Mouse (Mus musculus) CH12.LX (cell line): Measurements from ENCODE around the gene Sfta2. TPM values are rescaled to one million over a fixed set of nuclear protein-coding genes. Genes with fewer than 3 reads are reported as not detected.
A peak's percentile ranks its signal among the peaks of the same experiment; 100 is the strongest.

Experiments used
- DNase-seq: peaks from one replicate; pipeline ENCODE4 v3.0.0-alpha.2; 2013; ENCODE audit errors: extremely low read depth
- H3K27ac ChIP-seq: 2 replicates; pipeline ENCODE4 v1.5.1; 2012; ENCODE audit warnings: low read depth, mild to moderate bottlenecking, control low read depth, moderate library complexity; ENCODE audit not compliant: insufficient read depth
- H3K27me3 ChIP-seq: replicated peaks from 2 replicates; pipeline ENCODE3; 2012; ENCODE audit warnings: inconsistent platforms
- H3K36me3 ChIP-seq, 2 experiments: replicated peaks in 1 of 2; 2 replicates each; pipeline versions ENCODE3 to v1.6.1; 2012; ENCODE audit warnings: inconsistent platforms in 1 of 2, low read length in 1 of 2, mild to moderate bottlenecking in 1 of 2, mixed read lengths in 1 of 2, moderate library complexity in 1 of 2; ENCODE audit not compliant: control insufficient read depth in 1 of 2, insufficient read depth in 1 of 2
- H3K4me1 ChIP-seq, 2 experiments: 2 replicates each; pipeline ENCODE4 v1.6.1; 2012; ENCODE audit warnings: inconsistent platforms in 1 of 2, moderate library complexity in 1 of 2; ENCODE audit not compliant: insufficient read depth in 2 of 2, control insufficient read depth in 1 of 2
- H3K4me2 ChIP-seq: 2 replicates; pipeline ENCODE4 v1.6.1; 2012; ENCODE audit warnings: low read depth, mild to moderate bottlenecking, control low read depth; ENCODE audit not compliant: poor library complexity, insufficient read depth, severe bottlenecking
- H3K4me3 ChIP-seq, 3 experiments: fragments of 150-350 bp in 1 of 3; sonication (generic) in 1 of 3; replicated peaks in 1 of 3; 2 replicates each; pipeline versions ENCODE3 to v1.5.1; 2011 to 2012; ENCODE audit warnings: low read depth in 2 of 3, low read length in 2 of 3, mild to moderate bottlenecking in 2 of 3, moderate library complexity in 2 of 3, control low read depth in 1 of 3, improper control_type of control experiment in 1 of 3, inconsistent platforms in 1 of 3, mixed read lengths in 1 of 3; ENCODE audit not compliant: poor library complexity in 1 of 3
- H3K79me2 ChIP-seq: replicated peaks from 2 replicates; pipeline ENCODE4 v1.6.1; 2012; ENCODE audit warnings: mild to moderate bottlenecking, moderate library complexity; ENCODE audit not compliant: control insufficient read depth, poor library complexity, insufficient read depth, severe bottlenecking; ENCODE audit errors: extremely low read depth
- H3K9ac ChIP-seq: 2 replicates; pipeline ENCODE4 v1.6.1; 2012; ENCODE audit warnings: low read depth, mild to moderate bottlenecking, control low read depth, moderate library complexity; ENCODE audit not compliant: insufficient read depth
- H3K9me3 ChIP-seq: replicated peaks from 2 replicates; pipeline ENCODE3; 2012; ENCODE audit warnings: low read length, inconsistent platforms, mixed read lengths
- BHLHE40 ChIP-seq: IDR thresholded peaks from 2 replicates; pipeline ENCODE4 v1.6.1; 2011; ENCODE audit warnings: mild to moderate bottlenecking, low read depth, low read length, improper control_type of control experiment
- CHD1 ChIP-seq: IDR thresholded peaks from 2 replicates; pipeline ENCODE4 v1.6.1; 2012; ENCODE audit warnings: low read depth, low read length, improper control_type of control experiment, inconsistent platforms
- CHD2 ChIP-seq: IDR thresholded peaks from 2 replicates; pipeline ENCODE4 v1.6.1; 2011; ENCODE audit warnings: low read length, improper control_type of control experiment
- CTCF ChIP-seq, 2 experiments: IDR thresholded peaks in 1 of 2; conservative IDR thresholded peaks in 1 of 2; 2 replicates each; pipeline ENCODE4 v1.5.1; 2011 to 2012; ENCODE audit warnings: low read depth in 2 of 2, low read length in 2 of 2, improper control_type of control experiment in 1 of 2, inconsistent platforms in 1 of 2, mild to moderate bottlenecking in 1 of 2, moderate library complexity in 1 of 2
- MAFK ChIP-seq: IDR thresholded peaks from 2 replicates; pipeline ENCODE4 v1.6.1; 2011; ENCODE audit warnings: low read length, improper control_type of control experiment; ENCODE audit not compliant: insufficient replicate concordance
- MXI1 ChIP-seq: IDR thresholded peaks from 2 replicates; pipeline ENCODE4 v1.6.1; 2011; ENCODE audit warnings: mild to moderate bottlenecking, low read depth, low read length, improper control_type of control experiment
- PAX5 ChIP-seq: IDR thresholded peaks from 2 replicates; pipeline ENCODE4 v1.6.1; 2012; ENCODE audit warnings: low read length, inconsistent platforms, mixed read lengths
- POLR2A ChIP-seq: IDR thresholded peaks from 2 replicates; pipeline ENCODE4 v1.6.1; 2011; ENCODE audit warnings: low read depth, mild to moderate bottlenecking, improper control_type of control experiment, low read length
- RAD21 ChIP-seq: IDR thresholded peaks from 2 replicates; pipeline ENCODE4 v1.6.1; 2011; ENCODE audit warnings: low read depth, mild to moderate bottlenecking, low read length, improper control_type of control experiment, moderate library complexity
- SIN3A ChIP-seq: IDR thresholded peaks from 2 replicates; pipeline ENCODE4 v1.6.1; 2012; ENCODE audit warnings: low read length, improper control_type of control experiment, inconsistent platforms
- SMC3 ChIP-seq: IDR thresholded peaks from 2 replicates; pipeline ENCODE4 v1.6.1; 2011; ENCODE audit warnings: low read depth, low read length, improper control_type of control experiment
- UBTF ChIP-seq: IDR thresholded peaks from 2 replicates; pipeline ENCODE4 v1.6.1; 2012; ENCODE audit warnings: low read depth, mild to moderate bottlenecking, inconsistent platforms, low read length, improper control_type of control experiment, moderate library complexity
- USF2 ChIP-seq: conservative IDR thresholded peaks from 2 replicates; pipeline ENCODE4 v1.6.1; 2011; ENCODE audit warnings: low read depth, low read length, improper control_type of control experiment
- ZNF384 ChIP-seq: IDR thresholded peaks from 2 replicates; pipeline ENCODE4 v1.6.1; 2012; ENCODE audit warnings: low read depth, low read length, improper control_type of control experiment, inconsistent platforms
- dilution Hi-C: fragments of 300-500 bp; cut with MboI; formaldehyde crosslinking; loops from 2 replicates; pipeline ENCODE4 v1.14.3; 2020; ENCODE audit warnings: low sequenced_read_pairs; ENCODE audit not compliant: extremely low pct_unique_long_range_greater_than_20kb, extremely low pct_ligation_motif_present
- in situ Hi-C: fragments of 300-500 bp; cut with MboI; formaldehyde crosslinking; loops from 3 replicates; pipeline ENCODE4 v1.14.3; 2019; ENCODE audit warnings: low sequenced_read_pairs, low pct_ligation_motif_present, low pct_unique_long_range_greater_than_20kb, mixed read lengths
- polyA plus RNA-seq: library from polyadenylated mRNA; unstranded; fragments of >175 nt; gene quantifications from 2 replicates; pipeline ENCODE4 v1.2.1, GENCODE M21; 2012; ENCODE audit warnings: low read depth; ENCODE audit not compliant: insufficient read length
- total RNA-seq, 2 experiments: library from RNA; depleted of rRNA; stranded (reverse); fragments of 300-350 nt in 1 of 2; fragments of >200 nt in 1 of 2; gene quantifications; 2 replicates each; pipeline ENCODE4 v1.2.3; 2012 to 2014

The Sfta2 gene
- total and polyA plus RNA-seq, 3 experiments, result not detected

DNA sequence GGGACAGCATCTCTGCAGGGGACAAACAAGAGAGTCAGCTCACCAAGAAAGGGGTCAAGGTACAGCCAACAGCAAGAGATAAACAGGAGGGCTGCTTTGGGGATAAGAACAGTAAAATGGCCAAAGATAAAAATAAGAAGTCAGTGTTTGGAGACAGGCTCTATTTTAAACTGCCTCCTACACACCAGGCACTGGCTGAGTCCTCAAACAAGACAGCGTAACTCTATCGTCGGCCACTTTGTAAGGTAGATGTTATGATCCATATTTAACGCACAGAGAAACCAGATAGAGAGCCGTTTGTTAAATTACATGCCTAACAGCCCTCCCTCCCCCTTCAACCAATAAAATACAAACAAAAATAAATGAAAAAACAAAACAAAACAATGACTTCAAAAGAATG is 92.6 kb downstream of the Sfta2 start:
- H3K4me1 ChIP-seq, result peaks cover 0 to 21% of the 10 kb centered on the region in 2 experiments; a peak in 2 of 4 replicates
- no peak for DNase-seq
- peaks cover 5% of the 10 kb centered on the region for H3K9me3 ChIP-seq
- H3K36me3 ChIP-seq, result peaks cover 2 to 5% of the 10 kb centered on the region in 2 experiments
- H3K9ac ChIP-seq, result no peak overlapping the region
- H3K27ac ChIP-seq, result no peak overlapping the region
- H3K79me2 ChIP-seq, result no peaks in the 10 kb centered on the region
- TF ChIP-seq CTCF (conservative IDR thresholded peaks at IDR 0.05 in 1 of 2, IDR thresholded peaks at IDR 0.05 in 1 of 2; ENCODE audit: low read depth in 2 of 2, low read length in 2 of 2) (no peak), POLR2A (no peak), CHD2 (no peak), SIN3A (no peak), MXI1 (no peak), UBTF (no peak), MAFK (no peak)
- TF ChIP-seq, all 38 proteins: peak for 0
- Histone ChIP-seq H3K4me3 (no peak overlapping the region), H3K4me2 (no peak overlapping the region), H3K27me3 (peaks cover 26% of the 10 kb centered on the region)
- in situ Hi-C loops (no loop called here), dilution Hi-C loops (no loop called here)

GRCm38 (mm10) chr17:35695289-35695688 is 93.9 kb downstream of the Sfta2 start:
- peaks cover 5% of the 10 kb centered on the region for H3K9me3 ChIP-seq
- peaks cover 2 to 5% of the 10 kb centered on the region in 2 experiments for H3K36me3 ChIP-seq
- peak; percentile 45 for DNase-seq
- H3K9ac ChIP-seq, result no peak overlapping the region
- peaks cover 5 to 19% of the 10 kb centered on the region in 2 experiments; a peak in 3 of 4 replicates for H3K4me1 ChIP-seq
- peaks cover 40% of the 10 kb centered on the region for H3K27me3 ChIP-seq
- peak; percentile 10 for TF ChIP-seq RAD21
- TF ChIP-seq CTCF (conservative IDR thresholded peaks at IDR 0.05 in 1 of 2, IDR thresholded peaks at IDR 0.05 in 1 of 2; ENCODE audit: low read depth in 2 of 2, low read length in 2 of 2), result peak; percentile 14 to 54; a peak in 3 of 4 replicates
- no peak for TF ChIP-seq PAX5
- TF ChIP-seq SMC3, result peak; percentile 30; the same call in 1 of the 2 replicates
- TF ChIP-seq, all 38 proteins: peak for 3
- dilution Hi-C loops, result no loop called here
- Histone ChIP-seq H3K4me2 (no peak overlapping the region), H3K27ac (no peak overlapping the region), H3K4me3 (no peak overlapping the region), H3K79me2 (no peaks in the 10 kb centered on the region)
- in situ Hi-C loops, result no loop called here

DNA sequence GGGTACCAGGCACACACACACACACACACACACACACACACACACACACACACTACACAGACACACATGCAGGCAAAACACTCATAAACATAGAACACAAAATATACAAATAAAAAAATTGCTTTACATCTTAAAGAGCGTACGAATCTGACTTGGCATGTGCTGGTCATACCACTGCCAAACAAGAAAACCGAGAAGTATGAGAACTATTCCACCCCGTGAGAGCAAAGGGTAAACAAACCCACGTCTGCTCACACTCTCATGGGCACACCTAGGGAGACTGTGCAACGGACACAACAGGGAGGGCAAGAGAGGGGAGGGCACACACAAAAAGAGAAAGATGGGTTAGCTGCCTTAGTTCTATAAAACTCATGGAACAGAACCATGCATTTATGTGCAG is 95.3 kb downstream of the Sfta2 start:
- Histone ChIP-seq H3K4me3 (no peak overlapping the region), H3K36me3 (no peaks in the 10 kb centered on the region), H3K9me3 (peaks cover 5% of the 10 kb centered on the region), H3K4me1 (peaks cover 5 to 31% of the 10 kb centered on the region in 2 experiments; a peak in 3 of 4 replicates), H3K79me2 (no peaks in the 10 kb centered on the region), H3K27ac (no peak overlapping the region), H3K4me2 (no peak overlapping the region), H3K27me3 (peaks cover 54% of the 10 kb centered on the region), H3K9ac (no peak overlapping the region)
- TF ChIP-seq CHD1, result no peak
- TF ChIP-seq ZNF384, result no peak
- no peak for TF ChIP-seq BHLHE40
- TF ChIP-seq USF2, result no peak
- in situ Hi-C loops, result no loop called here
- no peak for DNase-seq
- dilution Hi-C loops, result no loop called here
